Mouse (Mus musculus) MEL (cell line): ENCODE measurements around the gene Hyal4. TPM values are rescaled to one million over a fixed set of nuclear protein-coding genes. Genes with fewer than 3 reads are reported as not detected.

Experiments
- DNase-seq: peaks from one replicate; pipeline ENCODE4 v3.0.0; 2011; ENCODE audit warnings: low read depth, low spot score
- H3K27ac ChIP-seq: 2 replicates; pipeline ENCODE4 v1.5.1; 2012; ENCODE audit warnings: low read depth, mild to moderate bottlenecking, control low read depth, low read length, moderate library complexity; ENCODE audit not compliant: control insufficient read depth
- H3K27me3 ChIP-seq, 2 experiments: fragments of 150-350 bp in 1 of 2; sonication (generic) in 1 of 2; 2 replicates each; pipeline ENCODE4 v1.6.1; 2012; ENCODE audit warnings: low read length in 2 of 2, mild to moderate bottlenecking in 2 of 2, improper control_type of control experiment in 1 of 2, moderate library complexity in 1 of 2; ENCODE audit not compliant: insufficient read depth in 2 of 2, control insufficient read depth in 1 of 2
- H3K36me3 ChIP-seq, 2 experiments: 2 replicates each; pipeline ENCODE4 v1.6.1; 2012 to 2014; ENCODE audit warnings: low read length in 2 of 2, improper control_type of control experiment in 1 of 2, inconsistent platforms in 1 of 2, mild to moderate bottlenecking in 1 of 2; ENCODE audit not compliant: insufficient read depth in 2 of 2, control insufficient read depth in 1 of 2
- H3K4me1 ChIP-seq, 2 experiments: fragments of 150-350 bp in 1 of 2; sonication (generic) in 1 of 2; 2 replicates each; pipeline ENCODE4 v1.6.1; 2012; ENCODE audit warnings: low read length in 2 of 2, improper control_type of control experiment in 1 of 2, mild to moderate bottlenecking in 1 of 2; ENCODE audit not compliant: insufficient read depth in 2 of 2, control insufficient read depth in 1 of 2
- H3K4me3 ChIP-seq, 2 experiments: fragments of 150-350 bp in 1 of 2; sonication (generic) in 1 of 2; 2 replicates each; pipeline ENCODE4 v1.5.1; 2012; ENCODE audit warnings: low read depth in 2 of 2, low read length in 2 of 2, mild to moderate bottlenecking in 2 of 2, moderate library complexity in 2 of 2, control low read depth in 1 of 2, improper control_type of control experiment in 1 of 2; ENCODE audit not compliant: control insufficient read depth in 1 of 2, insufficient read depth in 1 of 2
- H3K79me2 ChIP-seq: 2 replicates; pipeline ENCODE4 v1.6.1; 2012; ENCODE audit warnings: mild to moderate bottlenecking, low read length, moderate library complexity; ENCODE audit not compliant: control insufficient read depth, poor library complexity, insufficient read depth
- H3K9ac ChIP-seq: 2 replicates; pipeline ENCODE4 v1.6.1; 2012; ENCODE audit warnings: low read depth, mild to moderate bottlenecking, control low read depth, low read length, moderate library complexity; ENCODE audit not compliant: control insufficient read depth, poor library complexity, severe bottlenecking
- H3K9me3 ChIP-seq: fragments of 150-350 bp; sonication (generic); replicated peaks from 2 replicates; pipeline ENCODE4 v1.6.1; 2012; ENCODE audit warnings: mild to moderate bottlenecking, low read length, improper control_type of control experiment, moderate library complexity; ENCODE audit not compliant: insufficient read depth
- BHLHE40 ChIP-seq: IDR thresholded peaks from 2 replicates; pipeline ENCODE4 v1.6.1; 2012; ENCODE audit warnings: low read depth, mild to moderate bottlenecking, inconsistent platforms, low read length, improper control_type of control experiment, borderline replicate concordance
- E2F4 ChIP-seq: IDR thresholded peaks from 2 replicates; pipeline ENCODE4 v1.6.1; 2011; ENCODE audit warnings: low read depth, low read length, improper control_type of control experiment, borderline replicate concordance
- ELF1 ChIP-seq: IDR thresholded peaks from 2 replicates; pipeline ENCODE4 v1.6.1; 2014; ENCODE audit warnings: low read depth, mild to moderate bottlenecking, inconsistent platforms, low read length, improper control_type of control experiment, moderate library complexity
- HCFC1 ChIP-seq: IDR thresholded peaks from 2 replicates; pipeline ENCODE4 v1.6.1; 2012; ENCODE audit warnings: low read depth, mild to moderate bottlenecking, inconsistent platforms, low read length, improper control_type of control experiment, moderate library complexity
- MYB ChIP-seq: IDR thresholded peaks from 2 replicates; pipeline ENCODE4 v1.6.1; 2011; ENCODE audit warnings: mild to moderate bottlenecking, low read depth, low read length, improper control_type of control experiment
- NELFE ChIP-seq: IDR thresholded peaks from 2 replicates; pipeline ENCODE4 v1.6.1; 2011; ENCODE audit warnings: low read depth, low read length, improper control_type of control experiment
- NRF1 ChIP-seq: IDR thresholded peaks from 2 replicates; pipeline ENCODE4 v1.6.1; 2014; ENCODE audit warnings: low read depth, mild to moderate bottlenecking, inconsistent platforms, low read length, improper control_type of control experiment, moderate library complexity; ENCODE audit not compliant: poor library complexity, insufficient read depth, severe bottlenecking
- POLR2AphosphoS2 ChIP-seq: IDR thresholded peaks from 2 replicates; pipeline ENCODE4 v1.6.1; 2011; ENCODE audit warnings: low read length, improper control_type of control experiment
- POLR2AphosphoS5 ChIP-seq: IDR thresholded peaks from 2 replicates; pipeline ENCODE4 v1.6.1; 2012; ENCODE audit warnings: low read depth, borderline replicate concordance, mild to moderate bottlenecking, inconsistent platforms, low read length, moderate library complexity, mixed read lengths
- TBP ChIP-seq: IDR thresholded peaks from 2 replicates; pipeline ENCODE4 v1.8.0; 2011; ENCODE audit warnings: low read depth, low read length, improper control_type of control experiment
- USF1 ChIP-seq: IDR thresholded peaks from 2 replicates; pipeline ENCODE4 v1.6.1; 2014; ENCODE audit warnings: low read depth, mild to moderate bottlenecking, inconsistent platforms, low read length, improper control_type of control experiment, moderate library complexity
- ZMIZ1 ChIP-seq: IDR thresholded peaks from 2 replicates; pipeline ENCODE4 v1.6.1; 2012; ENCODE audit warnings: low read depth, mild to moderate bottlenecking, inconsistent platforms, low read length, improper control_type of control experiment, moderate library complexity
- polyA plus RNA-seq, 2 experiments: library from polyadenylated mRNA; stranded (reverse) in 1 of 2; unstranded in 1 of 2; fragments of >175 nt in 1 of 2; fragments of >200 nt in 1 of 2; gene quantifications; 2 replicates each; pipeline versions ENCODE4 v1.2.1 to v1.2.4; 2012; ENCODE audit warnings: low replicate concordance in 2 of 2, low read depth in 1 of 2; ENCODE audit not compliant: insufficient read length in 2 of 2, insufficient read depth in 1 of 2, missing spikeins in 1 of 2
- total RNA-seq: library from RNA; depleted of rRNA; stranded (reverse); fragments of 300-350 nt; gene quantifications from 2 replicates; pipeline ENCODE4 v1.2.3, GENCODE M21; 2012

Hyal4 gene
- total and polyA plus RNA-seq, 3 experiments: not detected

- no peak for TF ChIP-seq USF1
- no peak for TF ChIP-seq E2F4
- TF ChIP-seq, all 39 proteins: peak for 0
- no peak for DNase-seq
- Histone ChIP-seq H3K9ac (no peak within 1 kb of the TSS), H3K4me1 (no peaks in the 10 kb centered on the region), H3K27ac (no peak within 1 kb of the TSS), H3K79me2 (no peaks in the 10 kb centered on the region), H3K27me3 (no peaks in the 10 kb centered on the region; a peak in 2 of 4 replicates), H3K36me3 (no peaks in the 10 kb centered on the region), H3K9me3 (no peaks in the 10 kb centered on the region), H3K4me3 (no peak within 1 kb of the TSS)
Measured at GRCm38 (mm10) chr6:24732945-24733344, 15.2 kb upstream of the Hyal4 start, which contains the start of gene Hyal6. Gene Hyal6, plus strand, starts transcription at chr6:24733245.

- H3K9ac ChIP-seq: no peak overlapping the region
- no peaks in the 10 kb centered on the region; a peak in 2 of 4 replicates for H3K27me3 ChIP-seq
- DNase-seq: no peak
- no peaks in the 10 kb centered on the region for H3K36me3 ChIP-seq
- H3K9me3 ChIP-seq: no peaks in the 10 kb centered on the region
- no peak overlapping the region for H3K27ac ChIP-seq
- no peaks in the 10 kb centered on the region for H3K4me1 ChIP-seq
- TF ChIP-seq USF1 (no peak), BHLHE40 (no peak), E2F4 (no peak), POLR2AphosphoS5 (no peak), HCFC1 (no peak)
- no peak overlapping the region for H3K4me3 ChIP-seq
- no peaks in the 10 kb centered on the region for H3K79me2 ChIP-seq
Measured at GRCm38 (mm10) chr6:24734565-24734964, 13.6 kb upstream of the Hyal4 start.

GRCm38 (mm10) chr6:24759281-24759680 is 11.2 kb downstream of the Hyal4 start:
- Histone ChIP-seq H3K36me3 (no peaks in the 10 kb centered on the region), H3K4me3 (no peak overlapping the region), H3K27me3 (no peaks in the 10 kb centered on the region), H3K27ac (no peak overlapping the region), H3K9ac (no peak overlapping the region), H3K79me2 (no peaks in the 10 kb centered on the region), H3K9me3 (no peaks in the 10 kb centered on the region)
- DNase-seq: no peak
- TF ChIP-seq ELF1 (no peak), ZMIZ1 (no peak)
- TF ChIP-seq, all 39 proteins: peak for 0
- no peaks in the 10 kb centered on the region for H3K4me1 ChIP-seq

GRCm38 (mm10) chr6:24766261-24766660 is 18.1 kb downstream of the Hyal4 start:
- no peaks in the 10 kb centered on the region for H3K9me3 ChIP-seq
- H3K36me3 ChIP-seq: no peaks in the 10 kb centered on the region
- H3K9ac ChIP-seq: no peak overlapping the region
- H3K79me2 ChIP-seq: no peaks in the 10 kb centered on the region
- no peak overlapping the region for H3K27ac ChIP-seq
- H3K4me1 ChIP-seq: no peaks in the 10 kb centered on the region
- no peaks in the 10 kb centered on the region for H3K27me3 ChIP-seq
- H3K4me3 ChIP-seq: no peak overlapping the region
- TF ChIP-seq TBP: no peak
- TF ChIP-seq NELFE: no peak
- TF ChIP-seq ZMIZ1: no peak
- no peak for TF ChIP-seq ELF1
- TF ChIP-seq E2F4: no peak
- TF ChIP-seq MYB: no peak
- no peak for TF ChIP-seq HCFC1
- TF ChIP-seq POLR2AphosphoS2: no peak
- no peak for TF ChIP-seq NRF1
- no peak for DNase-seq
